Mouse (Mus musculus): ENCODE results near the gene 1810049J17Rik.
"Not testable (repeated sequence)": the region's sequence is repeated elsewhere in the genome, so short reads cannot be mapped to it uniquely, and the experiment has no call there.

The 1810049J17Rik gene

GRCm38 (mm10) chr15:12321788-12322621 lies at the start of gene 1810049J17Rik:
1810049J17Rik (minus strand) TSS chr15:12321899.
- peak; percentile 46 for DNase-seq (ENCODE audit: low read depth, low spot score)

GRCm38 (mm10) chr15:12371183-12371582 lies 49.5 kb upstream of the 1810049J17Rik start:
- peak; percentile 81 for DNase-seq (ENCODE audit: low read depth, low spot score)

GRCm38 (mm10) chr15:12370096-12370495 lies 48.4 kb upstream of the 1810049J17Rik start:
- no peak for DNase-seq (ENCODE audit: low read depth, low spot score)

- DNase-seq (ENCODE audit: low read depth, low spot score) = no peak
These were observed 47.2 kb upstream of the 1810049J17Rik start for GRCm38 (mm10) chr15:12368850-12369249.

GRCm38 (mm10) chr15:12368357-12368756 lies 46.7 kb upstream of the 1810049J17Rik start:
- no peak for DNase-seq (ENCODE audit: low read depth, low spot score)

- DNase-seq (ENCODE audit: low read depth, low spot score) = no peak
These were observed 45.8 kb upstream of the 1810049J17Rik start for GRCm38 (mm10) chr15:12367306-12368080.

- DNase-seq (ENCODE audit: low read depth, low spot score) = not testable (repeated sequence)
These were observed 45.0 kb upstream of the 1810049J17Rik start for GRCm38 (mm10) chr15:12366580-12367305.

- no peak for DNase-seq (ENCODE audit: low read depth, low spot score)
These were observed 44.4 kb upstream of the 1810049J17Rik start for GRCm38 (mm10) chr15:12366072-12366469.

- no peak for DNase-seq (ENCODE audit: low read depth, low spot score)
These were observed 43.8 kb upstream of the 1810049J17Rik start for GRCm38 (mm10) chr15:12365416-12366071.

GRCm38 (mm10) chr15:12364096-12364495 lies 42.4 kb upstream of the 1810049J17Rik start:
- DNase-seq (ENCODE audit: low read depth, low spot score) = no peak

- DNase-seq (ENCODE audit: low read depth, low spot score) = no peak
These were observed 41.0 kb upstream of the 1810049J17Rik start for GRCm38 (mm10) chr15:12362701-12363040.

GRCm38 (mm10) chr15:12362001-12362700 lies 40.5 kb upstream of the 1810049J17Rik start:
- DNase-seq (ENCODE audit: low read depth, low spot score) = no peak

GRCm38 (mm10) chr15:12360519-12361212 lies 39.0 kb upstream of the 1810049J17Rik start:
- no peak for DNase-seq (ENCODE audit: low read depth, low spot score)

GRCm38 (mm10) chr15:12358384-12358783 lies 36.7 kb upstream of the 1810049J17Rik start:
- no peak for DNase-seq (ENCODE audit: low read depth, low spot score)

- no peak for DNase-seq (ENCODE audit: low read depth, low spot score)
These were observed 35.8 kb upstream of the 1810049J17Rik start for GRCm38 (mm10) chr15:12357459-12357858.

- no peak for DNase-seq (ENCODE audit: low read depth, low spot score)
These were observed 34.2 kb upstream of the 1810049J17Rik start for GRCm38 (mm10) chr15:12355907-12356306.

GRCm38 (mm10) chr15:12355261-12355660 lies 33.6 kb upstream of the 1810049J17Rik start:
- no peak for DNase-seq (ENCODE audit: low read depth, low spot score)

GRCm38 (mm10) chr15:12354281-12354810 lies 32.6 kb upstream of the 1810049J17Rik start:
- DNase-seq (ENCODE audit: low read depth, low spot score) = peak; percentile 21

- no peak for DNase-seq (ENCODE audit: low read depth, low spot score)
These were observed 29.8 kb upstream of the 1810049J17Rik start for GRCm38 (mm10) chr15:12351470-12351869.

- no peak for DNase-seq (ENCODE audit: low read depth, low spot score)
These were observed 28.1 kb upstream of the 1810049J17Rik start for GRCm38 (mm10) chr15:12349840-12350239.
